Mouse (Mus musculus) cerebellum, adult 11 months (tissue): Measurements from ENCODE around the gene C8b.

Experiments
- DNase-seq: peaks from one replicate; pipeline ENCODE4 v3.0.0; 2022

The C8b gene

GRCm38 (mm10) chr4:104813617-104814016, 47.5 kb downstream of the C8b start:
- no peak for DNase-seq

DNA sequence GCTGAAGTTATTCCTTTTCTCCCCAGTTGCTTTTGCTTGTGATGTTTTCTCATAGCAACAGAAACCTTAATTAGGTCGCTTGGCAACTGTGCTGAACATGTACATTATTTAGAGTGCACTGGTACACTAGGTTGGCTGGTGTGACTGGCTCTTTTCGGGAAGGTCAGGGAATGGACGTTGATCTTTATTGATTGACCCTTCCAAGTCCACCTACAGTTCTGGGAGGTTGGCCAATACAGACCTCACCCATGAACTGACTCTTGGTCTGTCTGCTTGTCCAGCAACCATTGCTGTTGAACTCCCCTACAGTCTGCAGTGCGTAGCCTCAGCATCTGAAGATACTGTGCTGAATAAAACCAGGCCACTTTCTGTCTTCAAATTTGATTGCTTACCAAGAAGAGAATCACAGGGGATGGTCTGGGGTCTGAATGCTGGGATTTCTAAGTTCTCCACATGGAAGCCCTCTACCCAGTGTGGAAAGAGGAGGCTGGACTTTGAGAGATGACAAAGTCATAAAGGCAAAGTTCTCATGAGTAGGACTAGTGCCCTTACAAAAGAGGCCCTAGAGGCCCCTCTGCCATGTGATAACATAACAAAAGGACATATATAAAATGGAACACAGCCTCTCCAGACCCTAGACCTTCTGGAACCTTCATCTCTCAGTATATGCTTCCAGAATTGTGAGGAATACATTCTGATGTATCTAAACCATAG, 50.6 kb downstream of the C8b start:
- DNase-seq, result no peak

- no peak for DNase-seq
These were observed 51.4 kb downstream of the C8b start for GRCm38 (mm10) chr4:104817509-104817908.

DNA sequence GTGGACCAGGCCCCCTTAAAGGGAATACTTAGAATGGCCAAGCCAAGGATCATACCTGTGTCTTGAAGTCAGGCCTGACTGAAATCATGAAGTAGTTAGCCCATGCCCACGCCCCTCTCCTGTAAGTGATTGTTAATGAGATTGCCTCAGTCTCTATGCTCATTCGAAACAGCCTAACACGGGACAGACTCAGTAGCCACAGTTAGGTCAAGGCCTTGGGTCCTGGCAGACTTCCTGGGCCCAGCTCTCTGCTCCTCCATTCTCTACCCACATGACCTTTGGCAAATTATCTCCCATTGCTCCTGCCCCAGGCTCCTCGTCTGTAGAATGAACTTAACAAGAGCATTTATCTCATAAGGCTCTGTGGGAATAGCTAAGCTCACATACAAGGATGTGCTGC, 52.9 kb downstream of the C8b start:
- no peak for DNase-seq

- DNase-seq, result no peak
These were observed 53.8 kb downstream of the C8b start for GRCm38 (mm10) chr4:104819891-104820290.

GRCm38 (mm10) chr4:104823597-104824101, 57.5 kb downstream of the C8b start:
- DNase-seq, result no peak

DNA sequence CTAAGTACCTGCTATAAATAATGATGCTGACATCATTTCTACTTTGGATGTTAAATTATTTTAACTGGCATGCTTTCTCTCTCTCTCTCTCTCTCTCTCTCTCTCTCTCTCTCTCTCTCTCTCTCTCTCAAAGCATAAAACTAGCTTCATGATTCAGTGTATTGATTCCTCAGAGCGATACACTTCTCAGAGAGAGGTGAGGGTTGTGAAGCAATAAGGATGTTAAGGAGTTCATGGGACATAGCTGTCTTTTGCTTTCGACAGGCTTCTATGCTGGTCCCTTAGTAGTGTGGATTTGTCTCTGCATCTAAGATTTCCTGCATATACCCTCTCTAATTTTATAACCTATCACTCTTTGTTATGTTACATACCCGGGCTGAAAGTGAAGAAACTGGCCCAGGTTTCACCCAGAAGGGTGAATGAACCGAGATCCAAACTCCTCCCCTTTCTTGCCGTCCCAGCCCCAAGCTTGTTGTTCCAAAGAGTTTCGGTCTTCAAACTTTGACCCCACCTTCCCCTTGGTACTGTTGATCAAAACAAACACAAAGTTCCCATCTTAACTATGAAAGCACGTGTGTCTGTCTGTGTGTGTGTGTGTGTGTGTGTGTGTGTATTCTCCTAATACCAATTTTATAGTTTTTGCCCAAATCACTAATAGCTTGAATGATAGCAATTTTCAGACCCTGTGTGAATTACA, 58.4 kb downstream of the C8b start:
- DNase-seq, result no peak

DNA sequence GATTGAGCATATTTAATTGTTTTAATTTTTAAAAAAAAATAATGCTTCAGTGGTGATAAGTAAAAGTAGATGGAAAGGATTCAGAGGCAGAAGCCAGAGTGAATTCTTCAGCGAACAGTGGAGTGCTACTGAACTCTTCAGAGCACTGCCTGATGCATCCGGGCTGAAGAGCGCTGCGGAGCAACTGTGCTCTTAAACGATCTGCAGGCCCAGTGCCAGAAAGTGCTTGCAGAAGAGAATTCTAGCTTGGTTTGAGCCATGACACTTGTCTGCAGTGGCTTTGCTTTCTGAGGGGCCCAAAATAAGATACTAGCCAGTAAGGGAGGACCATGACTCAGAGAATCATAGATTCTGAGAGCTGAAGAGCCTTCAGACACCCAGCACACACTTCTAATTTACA, 62.8 kb downstream of the C8b start:
- no peak for DNase-seq

GRCm38 (mm10) chr4:104835096-104835495, 69.0 kb downstream of the C8b start:
- DNase-seq, result no peak

DNA sequence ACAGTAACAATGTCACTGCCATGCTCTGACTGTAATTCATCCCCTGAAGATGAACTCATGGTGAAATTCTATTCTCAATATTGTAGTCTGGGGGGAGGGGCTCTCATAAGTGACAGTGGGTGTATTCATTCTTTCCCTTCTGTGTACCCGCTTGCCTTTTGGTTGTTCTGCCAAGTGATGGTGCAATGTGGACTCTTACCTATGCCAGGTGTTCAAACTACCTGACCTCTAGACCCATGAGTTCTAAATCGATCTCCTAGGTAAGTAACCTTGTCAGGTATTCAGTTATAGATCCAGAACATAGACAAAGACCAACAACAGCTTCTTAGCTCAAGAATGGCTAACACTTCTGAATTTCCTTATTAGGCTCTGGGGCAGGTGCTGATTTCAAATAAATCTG, 72.2 kb downstream of the C8b start:
- DNase-seq, result no peak

DNA sequence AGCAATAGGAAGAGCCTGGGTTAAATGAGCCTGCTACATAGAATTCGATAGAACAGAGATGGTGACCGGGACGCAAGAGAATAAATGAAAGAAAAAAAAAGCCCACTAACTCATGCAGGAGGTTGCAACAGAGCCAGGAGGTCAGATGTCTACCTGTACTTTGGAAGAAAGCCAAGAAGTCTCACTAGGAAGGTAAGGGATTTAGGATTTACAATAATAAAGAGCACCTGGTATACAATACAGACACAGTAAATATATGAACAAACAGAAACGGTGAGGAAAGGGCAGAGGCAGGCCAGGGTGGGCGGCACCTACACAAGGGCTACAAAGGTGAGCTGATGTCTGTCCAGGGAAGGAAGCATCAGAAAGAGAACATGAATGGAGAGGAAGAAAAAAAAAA, 76.1 kb downstream of the C8b start:
- DNase-seq, result no peak

GRCm38 (mm10) chr4:104843546-104843945, 77.4 kb downstream of the C8b start:
- no peak for DNase-seq
